ENCODE assay signal across 8 mouse cellular contexts in the genomic region with DNA sequence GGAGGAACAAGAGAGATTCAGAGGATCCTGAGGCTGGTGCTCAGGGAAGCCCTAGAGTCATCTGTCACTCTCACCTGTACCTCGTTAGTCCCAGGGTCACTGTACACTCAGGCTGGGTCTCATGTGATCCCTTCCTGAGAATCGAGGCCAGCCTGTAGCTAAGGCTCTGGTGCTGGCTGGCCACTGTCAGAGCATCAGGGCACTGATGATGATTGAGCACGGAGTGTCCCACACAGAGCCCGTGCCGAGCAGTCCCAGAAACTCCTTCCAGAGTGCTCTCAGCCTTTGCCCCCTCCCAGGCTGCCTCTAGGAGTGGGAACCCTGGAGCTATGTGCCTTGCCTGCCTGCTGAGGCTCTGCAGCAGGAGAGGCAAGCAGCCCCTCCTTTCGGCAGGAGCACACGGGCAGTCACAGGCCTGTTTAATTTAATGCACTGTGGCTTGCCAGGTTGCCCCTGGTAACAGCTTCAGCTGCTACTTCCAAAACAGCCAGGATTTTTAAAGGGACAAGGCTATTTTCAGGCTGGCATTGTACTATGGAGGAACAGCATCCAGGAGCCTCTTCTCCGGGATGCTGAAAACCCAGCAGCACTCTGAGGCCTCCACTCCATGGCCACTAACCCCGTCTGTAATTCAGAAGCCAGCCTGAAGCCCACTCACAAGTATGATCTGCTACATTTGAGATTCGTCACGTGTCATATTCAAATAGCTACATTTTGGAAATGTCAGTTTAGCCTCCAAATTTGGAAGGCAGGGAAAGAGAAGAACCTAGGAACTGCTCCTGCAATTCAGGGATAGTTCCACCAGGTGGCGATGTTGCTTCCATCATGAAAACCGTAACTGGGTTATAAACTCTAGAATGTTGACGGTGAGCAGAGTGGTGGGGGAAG. TPM values are rescaled to one million over a fixed set of nuclear protein-coding genes. Genes with fewer than 3 reads are reported as not detected.
DNase-seq lines count a peak whose midpoint lies in the region; ATAC-seq lines count a peak whose summit lies in the region.

No protein-coding gene starts in this region.

- no peak overlapping the region for H3K4me2 ChIP-seq in heart, embryonic 11.5 days
- peak overlapping the region; percentile 18 for H3K4me2 ChIP-seq in embryonic facial prominence, embryonic 14.5 days (ENCODE audit: low read depth, low read length)
- 0 out of 2 replicates have a peak overlapping the region, but pooled peaks have one; percentile 20 for H3K4me2 ChIP-seq in hindbrain, embryonic 13.5 days

- WGBS in heart, embryonic 11.5 days (ENCODE audit: insufficient replicate concordance), result 29% methylated on average over 14 of the region's 14 CpGs
- WGBS in embryonic facial prominence, embryonic 14.5 days, result 17% methylated on average over 14 of the region's 14 CpGs
- 17% methylated on average over 14 of the region's 14 CpGs for whole genome bisulfite sequencing in hindbrain, embryonic 13.5 days
- WGBS in midbrain, embryonic 10.5 days, result 38% methylated on average over 14 of the region's 14 CpGs

- H3K9ac ChIP-seq in heart, embryonic 11.5 days (ENCODE audit: low read depth, low read length), result no peak overlapping the region
- H3K9ac ChIP-seq in embryonic facial prominence, embryonic 14.5 days (ENCODE audit: low read depth, low read length), result peak overlapping the region; percentile 3; the same call in 1 of the 2 replicates
- peak overlapping the region; percentile 59 for H3K9ac ChIP-seq in hindbrain, embryonic 13.5 days

- ATAC-seq in heart, embryonic 11.5 days (replicated peaks; ENCODE audit: insufficient number of reproducible peaks, low FRiP score, low TSS enrichment), result no peak
- ATAC-seq in embryonic facial prominence, embryonic 14.5 days (ENCODE audit: low read depth), result peak; percentile 86
- ATAC-seq in hindbrain, embryonic 13.5 days (ENCODE audit: low FRiP score), result peak; percentile 80

- peak; percentile 49 for DNase-seq in heart, adult 8-10 months (ENCODE audit: low spot score)
- peak; percentile 95 for DNase-seq in brain, adult 2 months (ENCODE audit: low read depth, low spot score)
- DNase-seq in embryonic facial prominence, embryonic 14.5 days (ENCODE audit: low spot score), result peak; percentile 87
- peak; percentile 84 for DNase-seq in left cerebral cortex, adult 11 months (ENCODE audit: low spot score)
- DNase-seq in midbrain, embryonic 10.5 days (ENCODE audit: low spot score), result peak; percentile 64
- peak; percentile 53 to 72 for DNase-seq in spleen, postnatal 10 days (ENCODE audit: low spot score in 2 of 2)

- H3K4me3 ChIP-seq in heart, embryonic 11.5 days (ENCODE audit: low read depth, low read length), result no peak overlapping the region
- no peak overlapping the region for H3K4me3 ChIP-seq in embryonic facial prominence, embryonic 14.5 days (ENCODE audit: low read depth, low read length)
- H3K4me3 ChIP-seq in hindbrain, embryonic 13.5 days, result no peak overlapping the region
- H3K4me3 ChIP-seq in midbrain, embryonic 10.5 days, result no peak overlapping the region

- no peaks in the 10 kb centered on the region for H3K36me3 ChIP-seq in heart, embryonic 11.5 days (ENCODE audit: control insufficient read depth, insufficient read depth, low read length)
- H3K36me3 ChIP-seq in embryonic facial prominence, embryonic 14.5 days (ENCODE audit: control insufficient read depth, insufficient read depth, low read length), result no peaks in the 10 kb centered on the region
- H3K36me3 ChIP-seq in hindbrain, embryonic 13.5 days, result no peaks in the 10 kb centered on the region
- H3K36me3 ChIP-seq in midbrain, embryonic 10.5 days, result no peaks in the 10 kb centered on the region

- peaks cover 23% of the 10 kb centered on the region for H3K27me3 ChIP-seq in heart, embryonic 11.5 days (ENCODE audit: control insufficient read depth, insufficient read depth, low read length)
- no peaks in the 10 kb centered on the region; the same call in 1 of the 2 replicates for H3K27me3 ChIP-seq in embryonic facial prominence, embryonic 14.5 days (replicated peaks; ENCODE audit: control insufficient read depth, insufficient read depth, low read length)
- 0 out of 2 replicates have a peak, but pooled peaks cover 7% of the 10 kb centered on the region for H3K27me3 ChIP-seq in hindbrain, embryonic 13.5 days
- H3K27me3 ChIP-seq in midbrain, embryonic 10.5 days (ENCODE audit: low read depth, poor library complexity, severe bottlenecking), result peaks cover 21% of the 10 kb centered on the region

- no peaks in the 10 kb centered on the region for H3K9me3 ChIP-seq in heart, embryonic 11.5 days (replicated peaks; ENCODE audit: control insufficient read depth, low read length)
- H3K9me3 ChIP-seq in embryonic facial prominence, embryonic 14.5 days (ENCODE audit: control insufficient read depth, low read length), result no peaks in the 10 kb centered on the region
- no peaks in the 10 kb centered on the region for H3K9me3 ChIP-seq in hindbrain, embryonic 13.5 days
- H3K9me3 ChIP-seq in midbrain, embryonic 10.5 days (replicated peaks), result no peaks in the 10 kb centered on the region

- H3K4me1 ChIP-seq in heart, embryonic 11.5 days (ENCODE audit: control insufficient read depth, insufficient read depth, low read length), result peaks cover 3% of the 10 kb centered on the region; the same call in 1 of the 2 replicates
- H3K4me1 ChIP-seq in embryonic facial prominence, embryonic 14.5 days (ENCODE audit: control insufficient read depth, insufficient read depth, low read length), result peaks cover 22% of the 10 kb centered on the region
- H3K4me1 ChIP-seq in hindbrain, embryonic 13.5 days (replicated peaks), result peaks cover 60% of the 10 kb centered on the region
- H3K4me1 ChIP-seq in midbrain, embryonic 10.5 days, result peaks cover 24% of the 10 kb centered on the region

- H3K27ac ChIP-seq in heart, embryonic 11.5 days (ENCODE audit: low read depth, low read length), result no peak overlapping the region
- H3K27ac ChIP-seq in embryonic facial prominence, embryonic 14.5 days (replicated peaks; ENCODE audit: low read depth, low read length), result peak overlapping the region; percentile 49
- H3K27ac ChIP-seq in hindbrain, embryonic 13.5 days, result peak overlapping the region; percentile 86
- H3K27ac ChIP-seq in midbrain, embryonic 10.5 days (replicated peaks), result peak overlapping the region; percentile 33; the same call in 1 of the 2 replicates

RNA-seq across cellular contexts. Expression of a gene that starts 8.3 kb away (rescaled TPM):
- under 1 TPM in 2 of 4 experiments, not detected in 2; 0.11 to 0.16 TPM for total RNA-seq in heart, adult 8-10 months (2022)
- 0.43 and 0.66 TPM in 2 replicates for polyA plus RNA-seq in heart, embryonic 11.5 days (2014; fragmentation: Nextera tagmentation; extraction: Ambion mirVana)
- 2.6 and 3.5 TPM in 2 replicates for polyA plus RNA-seq in embryonic facial prominence, embryonic 14.5 days (2014; fragmentation: Nextera tagmentation; extraction: Ambion mirVana)
- 1.6 and 1.7 TPM in 2 replicates for polyA plus RNA-seq in hindbrain, embryonic 13.5 days (2015; fragmentation: Nextera tagmentation; extraction: Ambion mirVana)
- polyA plus RNA-seq in midbrain, embryonic 10.5 days (2016; fragmentation: Nextera tagmentation; extraction: Ambion mirVana), result not detected in 2 replicates

RNA-seq across cellular contexts. Expression of a gene that starts 13.5 kb away (rescaled TPM):
- total RNA-seq in heart, adult 8-10 months (2022), result not detected
- 0.34 and 1.3 TPM in 2 replicates for polyA plus RNA-seq in heart, embryonic 11.5 days (2014; fragmentation: Nextera tagmentation; extraction: Ambion mirVana)
- not detected in 2 replicates for polyA plus RNA-seq in embryonic facial prominence, embryonic 14.5 days (2014; fragmentation: Nextera tagmentation; extraction: Ambion mirVana)
- 0.10 TPM in 1 of 2 replicates, not detected in the other for polyA plus RNA-seq in hindbrain, embryonic 13.5 days (2015; fragmentation: Nextera tagmentation; extraction: Ambion mirVana)
- not detected in 2 replicates for polyA plus RNA-seq in midbrain, embryonic 10.5 days (2016; fragmentation: Nextera tagmentation; extraction: Ambion mirVana)

RNA-seq across cellular contexts. Expression of a gene that starts 20.3 kb away (rescaled TPM):
- total RNA-seq in heart, adult 8-10 months (2022), result 1 to 10 TPM; 3.9 to 5.7 (median 5.3) TPM
- polyA plus RNA-seq in heart, embryonic 11.5 days (2014; fragmentation: Nextera tagmentation; extraction: Ambion mirVana), result 11.3 and 12.2 TPM in 2 replicates
- 12.2 and 12.4 TPM in 2 replicates for polyA plus RNA-seq in embryonic facial prominence, embryonic 14.5 days (2014; fragmentation: Nextera tagmentation; extraction: Ambion mirVana)
- polyA plus RNA-seq in hindbrain, embryonic 13.5 days (2015; fragmentation: Nextera tagmentation; extraction: Ambion mirVana), result 8.4 and 9.2 TPM in 2 replicates
- 16.2 and 16.5 TPM in 2 replicates for polyA plus RNA-seq in midbrain, embryonic 10.5 days (2016; fragmentation: Nextera tagmentation; extraction: Ambion mirVana)

RNA-seq across cellular contexts. Expression of a gene that starts 48.2 kb away (rescaled TPM):
- 10 to 100 TPM; 17.1 to 20.9 (median 19.0) TPM for total RNA-seq in heart, adult 8-10 months (2022)
- polyA plus RNA-seq in heart, embryonic 11.5 days (2014; fragmentation: Nextera tagmentation; extraction: Ambion mirVana), result 54.2 and 62.5 TPM in 2 replicates
- polyA plus RNA-seq in embryonic facial prominence, embryonic 14.5 days (2014; fragmentation: Nextera tagmentation; extraction: Ambion mirVana), result 71.2 and 80.9 TPM in 2 replicates
- polyA plus RNA-seq in hindbrain, embryonic 13.5 days (2015; fragmentation: Nextera tagmentation; extraction: Ambion mirVana), result 111 and 112 TPM in 2 replicates
- polyA plus RNA-seq in midbrain, embryonic 10.5 days (2016; fragmentation: Nextera tagmentation; extraction: Ambion mirVana), result 113 and 119 TPM in 2 replicates
